Mouse (Mus musculus) layer of hippocampus, adult 9-10 months (tissue): ENCODE results near the gene Ifitm3.
"Not testable (repeated sequence)": the region's sequence is repeated elsewhere in the genome, so short reads cannot be mapped to it uniquely, and the experiment has no call there.

Experiments used
- DNase-seq: peaks from one replicate; pipeline ENCODE4 v3.0.0; 2022; ENCODE audit warnings: low spot score

The Ifitm3 gene

DNA sequence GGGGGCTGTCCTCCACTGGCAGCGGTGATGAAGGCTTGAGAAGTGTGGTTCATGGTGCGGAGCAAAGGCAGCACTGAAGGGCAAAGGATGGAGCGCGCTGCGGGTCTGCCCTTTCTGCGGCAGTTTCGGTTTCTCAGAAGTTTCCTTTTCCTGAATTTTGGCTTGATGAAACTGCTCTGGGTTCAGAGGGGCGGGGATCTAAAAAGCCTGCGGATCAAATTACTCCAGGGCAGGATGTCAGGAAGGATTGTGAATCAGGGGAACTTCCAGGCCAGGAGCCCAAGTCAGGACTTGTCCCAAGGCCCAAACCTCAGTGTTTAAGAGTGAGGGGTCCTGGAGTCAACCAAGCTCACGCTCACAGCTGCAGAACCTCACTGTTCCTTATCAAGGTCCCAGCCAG, at the start of gene Ifitm3:
TSS of gene Ifitm3 (minus strand) at position 178 of the 400 bp plus-strand sequence.
- no peak for DNase-seq

DNA sequence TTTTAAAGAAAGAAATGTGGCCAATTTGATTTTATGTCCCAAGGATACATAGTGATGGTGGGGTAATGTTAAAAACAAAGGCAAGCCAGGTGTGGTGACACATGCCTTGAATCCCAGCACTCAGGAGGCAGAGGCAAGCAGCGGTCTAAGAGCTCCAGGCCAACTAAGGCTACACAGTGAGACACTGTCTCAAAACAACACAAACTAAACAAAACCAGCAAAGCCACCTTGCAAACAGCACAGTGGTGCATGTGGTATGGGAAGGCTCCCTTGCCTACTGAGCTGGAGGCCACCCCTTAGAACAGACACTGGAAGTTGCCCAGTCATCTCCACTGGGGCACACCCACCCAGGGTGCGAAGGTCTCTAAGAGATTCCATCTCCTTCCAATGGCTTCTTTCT, 49.4 kb upstream of the Ifitm3 start:
- no peak for DNase-seq

DNA sequence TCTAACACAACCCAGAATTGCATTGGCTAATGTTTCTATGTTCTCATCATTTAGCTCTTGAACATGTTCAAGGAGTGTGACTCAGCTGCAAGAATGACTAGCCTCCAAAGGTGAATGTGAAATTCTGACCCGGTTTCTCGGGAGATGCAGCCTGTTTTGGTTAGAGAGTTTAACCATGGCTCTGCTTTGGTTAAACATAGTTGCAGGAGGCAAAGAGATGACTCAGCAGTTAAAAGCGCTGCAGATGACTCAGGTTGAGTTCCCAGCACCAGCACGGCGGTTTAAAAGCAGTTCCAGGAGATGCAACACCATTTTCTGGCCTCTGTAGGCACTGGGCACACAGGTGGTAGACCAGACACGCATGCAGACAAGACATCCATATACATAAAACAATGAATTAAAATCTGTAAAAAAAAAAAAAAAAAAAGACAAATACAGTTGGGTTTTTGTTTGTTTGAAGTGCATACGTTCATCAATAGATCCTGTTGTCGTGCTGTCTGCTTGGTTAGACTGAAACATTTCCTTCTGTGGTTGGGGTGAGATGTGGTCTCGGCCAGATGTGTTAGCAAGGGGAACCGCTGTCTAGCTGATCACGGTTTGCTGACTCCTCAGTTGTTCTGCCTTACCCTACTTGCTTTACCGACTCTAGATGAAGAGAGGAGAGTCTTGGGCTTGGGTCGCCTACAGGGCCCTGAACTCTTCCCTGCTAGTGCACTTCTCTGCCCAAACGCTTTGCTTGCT, 48.2 kb upstream of the Ifitm3 start:
- DNase-seq, result no peak

DNA sequence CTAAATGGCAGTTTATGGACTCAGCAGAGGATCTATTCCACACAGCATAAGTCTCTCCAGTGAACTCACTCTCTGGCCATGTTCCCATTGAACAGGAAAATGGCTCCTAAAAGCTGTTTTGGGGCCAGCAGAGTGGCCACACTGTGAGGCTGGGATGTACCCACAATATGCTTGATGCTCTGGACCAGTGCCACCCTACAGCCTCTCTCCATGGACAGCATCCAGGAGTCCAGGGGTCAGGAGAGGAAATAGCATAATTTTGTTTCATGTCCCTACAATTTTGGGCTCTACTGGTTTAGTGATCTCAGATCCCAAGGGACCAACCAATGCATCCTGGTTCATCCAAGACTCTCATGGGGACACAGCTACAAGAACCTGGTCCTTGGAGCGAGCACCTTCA, 47.0 kb upstream of the Ifitm3 start:
- no peak for DNase-seq

DNA sequence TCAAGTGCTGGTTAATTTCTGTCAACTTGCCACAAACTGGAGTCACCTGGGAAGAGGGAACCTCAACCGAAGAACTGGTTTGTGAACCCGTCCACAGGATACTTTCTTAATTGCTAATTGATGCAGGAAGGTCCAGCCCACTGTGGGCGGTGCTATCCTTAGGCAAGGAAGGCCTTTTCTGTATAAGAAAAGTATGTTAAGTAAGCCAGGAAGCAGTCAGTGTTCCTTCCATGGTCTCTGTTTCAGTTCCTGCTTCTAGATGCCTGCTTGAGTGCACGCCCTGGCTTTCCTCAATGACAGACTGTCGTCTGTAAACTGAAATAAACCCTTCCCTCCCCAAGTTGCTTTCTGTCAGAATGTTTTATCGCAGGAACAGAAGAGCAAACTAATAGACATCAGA, 46.4 kb upstream of the Ifitm3 start:
- no peak for DNase-seq

DNA sequence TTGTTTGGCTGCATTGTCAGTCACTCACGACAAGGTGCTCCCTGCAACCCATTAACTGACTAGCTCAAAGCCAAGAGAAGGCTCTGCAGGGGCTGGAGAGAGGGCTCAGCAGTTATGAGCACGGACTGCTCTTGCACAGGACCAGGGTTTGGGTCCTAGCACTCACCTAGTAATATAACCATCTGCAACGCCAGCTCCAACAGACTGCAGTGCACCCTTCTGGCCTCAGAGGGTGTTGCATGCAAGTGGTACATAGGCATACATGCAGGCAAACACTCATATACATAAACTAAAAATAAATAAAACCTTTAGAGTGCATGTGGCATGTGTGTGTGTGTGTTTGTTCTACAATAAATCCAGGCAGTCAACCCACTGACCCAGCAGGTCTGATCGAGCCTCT, 45.2 kb upstream of the Ifitm3 start:
- DNase-seq, result no peak

DNA sequence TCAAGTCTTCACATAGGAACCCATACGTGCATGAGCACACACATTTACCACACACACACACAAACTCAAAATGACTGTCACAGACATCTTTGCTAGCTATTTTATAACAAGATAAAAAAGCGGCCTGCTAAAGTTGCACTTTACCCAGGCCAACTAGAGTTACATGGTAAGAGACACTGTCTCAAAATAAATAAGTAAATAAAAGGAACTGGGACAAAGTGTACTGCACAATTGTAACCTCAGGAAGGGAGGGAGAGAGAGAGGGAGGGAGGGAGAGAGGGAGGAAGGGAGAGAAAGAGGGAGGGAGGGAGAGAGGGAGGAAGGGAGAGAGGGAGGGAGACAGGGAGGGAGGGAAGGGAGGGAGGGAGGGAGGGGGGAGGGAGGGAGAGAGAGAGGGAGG, 41.9 kb upstream of the Ifitm3 start:
- no peak for DNase-seq

DNA sequence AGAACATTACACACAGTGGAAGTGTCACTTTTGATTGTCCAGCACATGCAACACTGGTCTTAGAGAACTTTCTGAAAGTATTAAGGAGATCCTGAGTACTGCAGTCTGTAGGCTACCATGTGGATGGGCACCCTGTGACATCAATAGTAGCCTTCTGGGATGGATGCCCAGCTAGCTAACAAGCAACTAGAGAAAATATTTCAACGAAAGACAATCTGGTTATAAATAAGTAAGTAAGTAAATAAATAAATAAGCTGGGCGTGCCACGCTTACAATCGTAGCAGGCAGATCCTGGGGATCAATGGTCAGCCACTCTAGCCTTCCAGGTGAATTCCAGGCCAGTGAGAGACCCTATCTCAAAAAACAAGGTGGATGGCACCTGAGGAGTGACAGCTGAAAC, 41.4 kb upstream of the Ifitm3 start:
- no peak for DNase-seq

DNA sequence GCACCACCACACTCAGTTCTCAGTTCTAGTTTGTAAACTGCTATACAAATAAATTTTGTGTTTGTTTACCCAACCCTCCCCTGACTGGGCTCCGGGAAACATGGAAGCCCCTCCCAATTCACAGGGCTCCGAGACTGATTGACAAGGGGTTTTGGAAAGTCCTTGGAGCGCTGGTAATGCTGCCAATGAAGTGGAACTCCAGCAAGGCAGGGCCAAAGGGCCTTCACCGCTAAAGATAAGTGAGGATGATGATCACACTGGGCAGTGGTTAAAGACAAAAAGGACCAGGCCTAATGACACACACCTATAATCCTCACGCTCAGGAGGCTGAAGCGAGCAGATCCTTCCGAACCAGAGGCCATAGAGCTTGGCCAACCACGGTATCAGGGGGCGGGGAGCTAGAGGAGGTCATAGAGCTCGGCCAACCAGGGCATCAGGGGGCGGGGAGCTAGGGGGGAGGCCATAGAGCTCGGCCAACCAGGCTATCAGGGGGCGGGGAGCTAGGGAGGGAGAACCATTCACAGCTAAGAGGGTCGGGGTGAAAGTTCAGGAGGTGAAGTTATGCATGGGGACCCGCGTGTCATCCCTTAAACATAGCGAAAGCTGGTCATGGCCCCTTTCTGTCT, 40.6 kb upstream of the Ifitm3 start:
- DNase-seq, result no peak

DNA sequence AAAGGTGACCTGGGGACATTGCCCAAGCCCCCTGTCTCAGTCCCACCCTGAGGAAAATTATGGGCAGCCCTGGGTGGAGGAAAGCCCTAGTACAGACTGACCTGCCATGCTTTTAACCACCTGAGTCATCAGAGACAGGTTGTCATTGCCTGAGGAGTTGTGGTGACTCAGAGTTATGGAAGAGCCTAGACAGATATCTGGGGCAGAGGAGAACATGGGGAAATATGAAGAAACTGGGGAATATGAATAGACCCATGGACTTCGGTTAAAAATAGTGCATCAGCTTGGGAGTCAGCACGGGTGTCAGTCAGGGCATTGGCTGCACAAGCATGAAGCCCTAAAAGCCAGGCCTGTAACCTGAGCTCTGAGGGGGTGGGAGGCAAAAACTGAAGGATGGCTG, 38.8 kb upstream of the Ifitm3 start:
- DNase-seq, result no peak

DNA sequence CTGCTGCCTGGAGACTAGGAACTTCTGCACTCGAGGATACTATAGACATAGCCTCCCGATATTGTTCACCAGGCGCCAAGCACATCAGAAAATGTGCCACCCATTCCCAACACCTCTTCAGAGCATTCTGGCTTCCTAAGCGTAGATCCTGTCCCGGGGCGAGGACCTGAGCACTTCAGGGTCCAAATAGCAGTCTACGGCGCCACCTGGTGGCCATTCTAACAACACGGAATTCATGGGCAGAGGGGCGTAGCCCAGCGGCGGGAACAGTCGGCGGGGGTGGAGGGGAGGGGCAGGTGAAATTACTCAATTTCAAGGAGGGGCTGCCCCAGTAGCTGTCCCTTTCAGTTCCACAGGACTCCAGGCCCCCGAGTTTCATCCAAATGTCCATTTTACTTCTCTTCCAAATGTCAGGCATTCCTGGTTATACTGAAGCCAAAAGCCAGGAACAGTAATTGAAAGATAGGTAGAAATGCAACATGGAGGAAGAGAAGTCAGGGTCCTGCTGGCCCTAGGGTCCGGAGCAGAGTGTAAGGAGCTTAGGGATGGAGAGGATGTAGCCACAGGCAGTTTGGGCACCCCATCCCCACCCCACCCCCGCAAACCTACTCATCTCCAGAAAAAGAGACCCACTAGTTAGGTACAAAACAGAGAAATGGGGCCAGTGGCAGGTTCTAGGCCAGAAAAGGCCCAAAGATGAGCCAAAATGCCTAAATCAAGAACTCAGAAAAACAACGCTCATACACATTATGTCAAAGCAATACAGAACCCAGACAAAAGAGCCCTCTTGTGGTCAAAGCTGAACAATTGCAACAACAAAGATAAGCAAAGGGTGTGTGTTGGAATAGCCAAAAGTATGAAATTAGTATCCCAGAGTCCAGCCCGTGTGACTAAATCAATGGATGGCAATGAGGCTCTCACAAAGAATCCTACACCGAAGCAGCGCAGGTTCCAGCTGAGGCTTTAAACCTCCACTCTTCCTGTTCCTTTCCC, 38.0 kb upstream of the Ifitm3 start:
- DNase-seq, result peak; percentile 79

DNA sequence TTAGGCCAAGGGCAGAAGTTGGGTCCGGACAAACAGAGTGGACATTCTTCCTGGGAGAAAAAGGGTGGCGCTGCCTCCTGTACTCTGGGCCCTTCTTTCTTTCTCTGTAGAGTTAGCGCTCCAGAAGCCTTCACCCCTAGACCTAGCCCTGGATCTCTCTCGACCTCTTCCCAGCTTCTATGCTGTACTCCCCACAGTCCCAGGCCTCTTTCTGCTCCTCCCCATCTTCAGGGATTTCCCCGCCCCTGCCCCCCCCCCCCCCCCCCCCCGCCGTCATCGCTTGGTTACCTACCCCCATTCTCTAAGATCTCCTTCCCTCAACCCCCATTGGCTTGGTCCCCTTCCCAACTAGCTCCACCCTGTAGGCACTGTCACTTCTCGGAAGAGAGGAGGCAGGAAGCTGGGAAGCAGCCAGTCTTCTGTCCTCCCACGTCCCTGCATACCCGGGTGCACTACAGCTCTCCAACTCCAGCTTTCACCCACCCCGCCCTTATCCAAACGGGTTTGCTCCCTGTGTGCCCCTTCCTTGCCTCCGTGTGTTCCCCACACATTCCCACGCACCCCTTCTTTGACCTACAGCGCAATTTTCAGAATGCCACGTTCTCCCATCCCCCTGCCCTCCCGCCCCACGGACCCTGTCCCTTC, 37.1 kb upstream of the Ifitm3 start:
- DNase-seq, result no peak

DNA sequence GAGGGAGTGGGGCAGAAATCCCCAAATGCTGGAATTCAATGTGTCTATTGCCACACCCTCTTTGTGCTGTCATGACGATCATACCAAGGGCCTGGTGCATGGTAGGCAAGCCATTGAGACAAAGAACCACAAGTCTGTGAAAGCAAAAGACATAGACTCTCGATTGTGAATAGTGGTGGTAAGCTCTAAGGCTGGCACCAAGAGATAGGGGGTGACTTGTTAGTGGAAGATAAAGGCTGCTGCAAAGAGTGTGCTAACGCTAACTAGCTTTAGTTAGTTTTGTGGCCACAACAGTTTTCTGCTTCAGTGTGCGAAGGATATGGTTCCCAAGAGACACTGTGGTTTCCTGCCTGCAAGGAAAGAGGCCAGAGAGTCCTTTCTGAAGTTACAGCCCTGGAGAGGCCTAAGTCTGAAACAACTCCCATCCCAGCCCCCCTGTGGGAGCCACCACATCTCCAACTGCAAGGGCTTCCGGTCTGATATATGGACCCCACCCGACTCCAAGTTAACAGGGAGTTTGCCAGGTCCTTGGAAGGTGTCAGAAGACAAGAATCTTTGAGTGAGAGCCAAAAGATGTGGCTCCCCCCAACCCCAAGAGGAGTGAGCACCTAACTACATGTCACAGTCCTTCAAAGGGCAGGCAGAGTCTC, 36.5 kb upstream of the Ifitm3 start:
- no peak for DNase-seq

DNA sequence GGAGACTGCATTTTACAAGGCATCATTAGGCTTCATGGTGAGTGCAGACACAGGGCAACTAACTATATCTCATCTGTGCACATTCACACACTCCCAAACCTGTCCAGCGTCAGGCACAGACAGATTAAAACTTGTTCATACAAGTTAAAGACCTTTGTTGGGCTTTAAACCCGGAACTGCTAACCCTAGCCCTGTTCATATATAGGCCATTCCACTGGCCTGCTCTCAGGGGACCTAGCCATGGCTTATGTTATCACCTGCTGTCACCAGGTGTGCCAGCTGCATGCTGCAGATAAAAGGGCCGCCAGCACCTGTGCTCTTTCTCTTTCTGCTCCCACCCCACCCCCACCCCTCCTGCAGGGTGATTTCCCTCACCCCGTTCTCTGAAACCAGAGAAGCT, 32.0 kb upstream of the Ifitm3 start:
- no peak for DNase-seq

DNA sequence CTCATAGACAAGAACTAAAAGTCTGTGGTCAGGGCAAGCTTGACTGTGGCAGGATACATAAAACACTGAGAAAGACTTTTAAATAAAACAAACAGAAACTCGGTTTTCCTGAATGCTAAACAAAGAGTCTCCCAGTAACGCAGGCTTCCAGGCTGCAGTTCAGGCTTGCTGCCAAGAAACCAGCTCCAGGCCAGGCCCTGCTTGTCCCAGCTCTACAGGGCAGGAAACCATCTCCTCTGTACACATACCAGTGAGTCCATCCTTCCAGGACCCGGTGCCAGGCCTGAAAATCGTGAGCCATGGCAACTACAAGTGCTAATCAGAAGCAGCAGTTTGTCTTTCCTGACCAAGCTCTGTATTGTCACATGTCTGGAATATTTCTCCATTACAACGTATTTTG, 31.1 kb upstream of the Ifitm3 start:
- no peak for DNase-seq

DNA sequence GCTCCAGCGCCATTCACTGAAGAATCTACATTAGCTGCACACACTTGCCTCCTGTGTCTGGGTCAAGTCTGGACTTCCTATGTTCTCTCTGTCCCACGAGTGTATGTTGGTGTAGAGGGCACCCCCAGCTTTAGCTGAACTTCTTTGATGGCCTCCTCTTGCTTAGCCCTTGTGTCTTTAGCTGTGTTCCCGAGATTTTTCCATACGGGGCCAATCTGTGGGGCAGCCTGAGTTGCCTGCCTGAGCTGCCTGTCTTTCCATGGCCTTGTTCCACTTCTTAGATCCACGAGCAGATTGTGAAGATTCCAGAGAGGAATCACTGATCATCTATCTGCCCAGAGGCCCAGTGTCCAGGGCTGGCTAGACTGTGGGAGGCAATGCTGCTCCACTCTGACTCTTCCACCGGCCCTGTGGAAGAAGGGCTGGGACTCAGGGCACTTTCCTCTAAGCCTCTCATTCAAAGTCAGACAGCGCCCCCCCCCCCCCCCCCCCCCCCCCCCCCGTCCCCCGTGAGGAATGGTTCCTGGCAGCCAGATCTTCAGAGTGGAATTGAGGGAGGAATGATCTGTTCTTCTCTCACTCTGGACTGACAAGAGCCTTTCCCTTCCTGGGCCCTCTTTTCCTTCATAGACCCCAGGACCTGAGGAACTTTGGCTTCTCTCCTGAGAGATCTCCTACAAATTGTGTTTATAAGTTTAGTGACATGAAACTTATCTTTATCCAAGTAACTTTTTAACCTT, 30.5 kb upstream of the Ifitm3 start:
- no peak for DNase-seq

DNA sequence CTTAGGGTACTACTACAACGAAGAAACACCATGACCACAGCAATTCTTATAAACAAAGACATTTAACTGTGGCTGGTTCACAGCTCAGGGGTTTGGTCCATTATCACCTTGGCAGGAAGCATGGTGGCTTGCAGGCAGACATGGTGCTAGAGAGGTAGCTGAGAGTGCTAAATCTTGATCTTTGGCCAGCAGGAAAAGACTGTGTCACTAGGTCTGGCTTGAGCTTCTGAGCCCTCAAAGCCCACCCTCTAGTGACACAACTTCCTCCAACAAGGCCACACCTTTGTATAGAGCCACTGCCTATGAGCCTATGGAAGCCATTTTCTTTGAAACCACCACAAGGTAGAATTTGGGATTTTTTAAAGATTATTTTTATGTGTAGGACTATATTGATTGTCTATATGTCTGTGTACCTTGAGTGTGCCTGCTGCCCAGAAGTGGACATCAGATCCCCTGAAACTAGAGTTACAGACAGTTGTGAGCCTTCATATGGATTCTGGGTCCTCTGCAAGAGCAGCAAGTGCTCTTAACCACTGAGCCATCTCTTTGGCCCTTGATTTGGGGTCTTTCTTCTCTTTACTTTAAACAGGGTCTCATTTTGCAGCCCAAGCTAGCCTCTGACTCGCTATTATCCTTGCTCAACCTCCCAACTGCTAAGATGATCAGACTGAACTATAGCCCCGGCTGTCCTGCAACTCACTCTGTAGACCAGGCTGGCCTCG, 29.0 kb upstream of the Ifitm3 start:
- no peak for DNase-seq

DNA sequence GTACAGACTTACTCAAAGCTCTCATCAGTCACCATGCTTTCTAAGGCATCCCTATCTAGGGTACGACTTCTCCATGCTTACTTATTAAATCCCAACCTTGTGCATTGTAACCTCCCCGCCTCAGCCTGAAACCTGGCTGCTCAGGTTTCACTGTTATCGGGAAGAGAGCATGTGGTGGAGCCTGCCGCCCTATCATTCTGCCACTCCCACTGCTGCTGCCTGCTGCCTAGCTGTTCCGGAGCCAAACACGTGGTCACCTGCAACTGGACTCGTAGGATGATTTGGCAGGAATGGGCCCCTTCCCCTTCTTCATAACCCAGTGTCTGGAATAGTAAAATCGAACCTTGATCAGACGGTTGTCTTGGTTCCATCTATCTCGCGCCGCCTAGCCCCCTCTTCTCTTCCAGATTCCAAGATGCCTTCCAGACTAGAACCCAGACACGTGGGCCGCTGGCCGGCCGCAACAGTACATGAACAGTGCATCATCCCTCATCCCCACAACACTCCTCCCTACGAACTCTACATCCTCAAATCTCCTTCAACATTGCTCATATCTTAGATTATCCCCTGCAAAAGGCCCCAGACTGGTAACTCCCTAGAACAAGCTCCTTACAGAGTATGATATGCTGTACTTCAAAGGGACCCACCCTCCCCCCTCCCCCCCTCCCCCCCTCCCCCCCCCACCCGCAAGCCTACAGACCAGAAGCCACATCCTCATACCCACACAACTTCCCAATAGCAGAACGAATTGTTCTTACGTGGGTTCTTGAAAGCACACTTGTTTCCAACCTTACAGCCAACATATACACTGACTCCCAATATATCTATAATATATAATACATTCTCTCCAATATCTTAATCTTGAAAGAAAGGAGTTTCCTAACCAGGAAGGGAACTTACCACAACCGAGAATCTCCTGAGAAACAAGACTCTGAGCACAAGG, 27.8 kb upstream of the Ifitm3 start:
- DNase-seq, result no peak

DNA sequence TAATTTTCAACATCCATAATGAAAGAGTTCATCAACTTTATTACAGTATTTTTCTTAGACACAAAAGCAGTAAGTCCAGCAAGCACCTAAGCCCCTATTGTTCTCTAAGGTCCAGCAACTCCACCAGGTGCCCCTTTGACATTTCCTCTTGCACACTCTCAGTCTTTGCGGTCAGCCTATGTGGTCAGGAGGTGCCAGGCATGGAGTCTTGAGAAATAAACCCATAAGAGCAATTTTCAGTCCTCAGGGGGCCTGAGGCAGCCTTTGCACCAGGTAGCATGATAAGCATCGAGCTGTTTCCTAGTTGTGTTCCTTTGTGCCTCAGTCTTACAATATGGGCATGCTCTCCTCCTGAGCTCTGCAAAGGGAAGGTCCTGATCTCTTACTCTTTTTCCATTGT, 26.1 kb upstream of the Ifitm3 start:
- not testable (repeated sequence) for DNase-seq
